Mouse (Mus musculus) frontal cortex, adult (tissue): ENCODE measurements at regions not wholly inside any gene's neighbourhood (a gene's known extent, or its start where the extent isn't known, plus 50 kb on each side); places are given as distances from the start of the nearest gene placed in this dataset.
A peak's percentile ranks its signal among the peaks of the same experiment; 100 is the strongest.

Experiments used
- ATAC-seq: cut with Nextera tagmentation; 2 replicates; pipeline ENCODE4 v1.9.2; 2017; ENCODE audit warnings: mild to moderate bottlenecking, moderate library complexity, mixed read lengths; ENCODE audit not compliant: low TSS enrichment

- peak; percentile 91 for ATAC-seq
Measured at GRCm38 (mm10) chr14:54099360-54099759, 154.5 kb downstream of the Dad1 start.

DNA sequence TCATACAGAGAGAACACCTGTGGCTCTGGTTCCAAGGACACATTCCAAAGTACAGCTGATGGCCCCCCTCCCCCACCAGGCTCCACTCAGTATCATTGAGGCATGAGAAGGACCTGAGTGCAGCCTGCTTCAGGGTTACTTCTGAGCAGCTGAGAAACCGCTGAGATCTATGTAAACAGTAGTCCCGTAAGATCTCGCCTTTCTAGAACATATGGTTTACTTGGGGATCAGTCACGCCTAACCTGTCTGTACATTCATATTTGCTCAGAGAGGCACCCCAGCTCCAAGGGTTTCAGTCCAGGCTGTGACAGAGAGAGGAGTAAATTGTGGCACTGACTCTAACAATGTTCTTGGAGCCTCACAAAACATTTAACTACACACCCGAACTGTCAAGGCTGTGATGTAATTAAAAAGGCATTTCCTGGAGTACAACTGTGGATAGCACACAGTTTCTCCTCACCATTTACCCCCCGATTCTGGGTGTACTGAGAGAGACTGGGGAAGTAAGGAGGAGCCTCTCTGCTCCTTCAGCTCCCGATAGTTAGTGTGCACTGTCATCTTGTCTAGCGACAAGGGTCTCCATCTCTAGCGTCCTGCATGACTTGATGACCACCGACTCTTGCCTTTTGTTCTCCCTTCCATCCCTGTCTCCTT lies 155.7 kb downstream of the Dad1 start:
- no peak for ATAC-seq

DNA sequence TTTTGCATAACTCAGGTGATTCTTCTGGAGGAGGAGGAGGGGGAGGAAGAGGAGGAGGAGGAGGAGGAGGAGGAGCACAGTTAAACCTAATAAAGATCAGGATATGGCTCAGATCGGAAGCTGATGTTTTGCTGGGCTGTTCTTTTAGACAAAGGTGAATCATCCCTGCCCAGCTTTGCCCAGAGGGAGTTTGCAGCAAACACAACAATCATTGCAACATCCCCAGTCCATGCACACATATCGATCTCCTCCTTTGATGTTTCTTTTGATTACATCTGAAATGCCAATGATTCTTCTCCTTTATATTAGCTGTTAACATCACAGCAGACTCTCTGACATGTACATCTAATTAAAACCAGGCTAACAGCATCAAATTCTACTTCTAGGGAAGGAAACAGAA lies 156.9 kb downstream of the Dad1 start:
- ATAC-seq = no peak

- ATAC-seq = no peak
Measured at GRCm38 (mm10) chr14:54092444-54092843, 161.5 kb downstream of the Dad1 start.

DNA sequence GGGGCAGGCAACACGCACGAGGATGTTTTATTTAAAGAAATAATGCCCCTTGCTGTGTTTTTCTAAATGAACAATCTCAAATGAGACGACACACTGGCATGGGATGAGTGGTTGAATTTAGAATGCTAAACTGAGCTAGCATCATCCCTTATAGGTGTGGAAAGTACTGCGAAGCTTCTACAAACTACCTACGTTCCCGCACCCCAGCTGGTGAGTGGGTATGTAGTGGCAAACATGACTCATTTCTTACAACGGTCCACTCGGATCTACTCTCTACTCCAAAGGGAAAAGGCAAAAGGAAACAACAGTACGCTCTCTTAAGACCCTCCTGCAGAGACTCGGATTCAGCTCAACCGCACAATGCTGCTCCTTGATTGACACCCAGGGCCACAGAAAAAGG lies 167.2 kb downstream of the Dad1 start:
- ATAC-seq = peak; percentile 98

DNA sequence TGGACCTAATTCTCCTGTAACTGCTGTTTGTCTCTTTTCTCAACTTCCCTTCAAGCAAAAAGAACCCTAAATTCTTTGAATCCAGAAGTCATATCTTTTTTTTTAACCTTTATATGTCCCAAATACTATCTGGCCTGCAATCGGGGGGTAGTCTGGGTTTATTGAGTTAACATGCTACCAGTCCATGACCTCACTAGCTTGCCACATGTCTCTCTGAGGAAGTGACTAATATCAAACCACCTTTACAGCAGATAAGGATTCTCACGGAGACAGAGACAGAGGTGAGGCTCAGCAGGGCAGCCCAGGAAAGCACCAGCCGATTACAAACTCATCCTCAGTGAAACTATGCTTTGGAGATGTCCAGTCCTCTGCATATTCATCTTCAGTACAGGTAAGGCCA lies 179.2 kb downstream of the Dad1 start:
- no peak for ATAC-seq

GRCm38 (mm10) chr14:54072283-54072912 lies 181.5 kb downstream of the Dad1 start:
- ATAC-seq = peak; percentile 38; the same call in 1 of the 2 replicates

GRCm38 (mm10) chr14:54070240-54070639 lies 183.7 kb downstream of the Dad1 start:
- ATAC-seq = no peak

GRCm38 (mm10) chr14:54068684-54069083 lies 185.2 kb downstream of the Dad1 start:
- no peak for ATAC-seq

DNA sequence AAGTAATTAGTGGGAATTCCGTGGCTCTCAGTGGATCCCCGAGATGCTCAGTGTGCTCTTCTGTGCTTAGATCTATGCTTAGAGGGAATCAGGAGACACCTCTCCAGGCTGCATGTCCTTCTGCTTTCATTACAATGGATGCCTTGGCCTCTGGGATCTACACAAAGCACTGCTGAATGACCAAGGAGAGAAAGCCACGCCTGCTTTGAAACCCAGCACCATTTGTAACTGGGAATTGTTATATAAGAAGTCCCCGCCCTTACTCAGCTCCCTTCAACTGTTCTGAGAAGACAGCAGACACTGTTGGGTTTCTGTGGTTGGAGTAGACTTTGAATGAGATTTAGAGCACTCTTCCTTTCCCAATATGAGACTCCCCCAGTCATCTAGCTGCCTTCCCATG lies 188.4 kb downstream of the Dad1 start:
- ATAC-seq = peak; percentile 48

GRCm38 (mm10) chr14:54064541-54065402 lies 189.1 kb downstream of the Dad1 start:
- peak; percentile 30 for ATAC-seq

DNA sequence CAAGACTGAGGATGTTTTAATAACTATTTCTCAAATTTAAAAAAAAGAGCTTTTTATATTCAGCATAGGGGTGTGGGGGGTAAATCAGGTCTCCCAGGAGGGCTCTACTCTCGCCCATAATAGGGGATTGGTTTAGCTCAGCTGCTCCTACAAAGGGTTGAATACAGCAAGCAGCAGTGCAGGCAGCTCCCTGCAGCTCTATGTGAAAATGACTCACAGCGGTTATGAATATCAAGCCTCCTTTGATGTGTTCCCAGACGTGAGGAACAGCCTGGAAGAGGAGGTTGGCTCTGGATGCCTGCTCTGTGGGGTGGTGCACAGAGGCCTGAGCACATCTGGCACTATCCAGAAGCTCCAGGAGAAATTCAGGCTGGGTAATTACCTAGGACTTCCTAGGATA lies 192.3 kb downstream of the Dad1 start:
- peak; percentile 77 for ATAC-seq

DNA sequence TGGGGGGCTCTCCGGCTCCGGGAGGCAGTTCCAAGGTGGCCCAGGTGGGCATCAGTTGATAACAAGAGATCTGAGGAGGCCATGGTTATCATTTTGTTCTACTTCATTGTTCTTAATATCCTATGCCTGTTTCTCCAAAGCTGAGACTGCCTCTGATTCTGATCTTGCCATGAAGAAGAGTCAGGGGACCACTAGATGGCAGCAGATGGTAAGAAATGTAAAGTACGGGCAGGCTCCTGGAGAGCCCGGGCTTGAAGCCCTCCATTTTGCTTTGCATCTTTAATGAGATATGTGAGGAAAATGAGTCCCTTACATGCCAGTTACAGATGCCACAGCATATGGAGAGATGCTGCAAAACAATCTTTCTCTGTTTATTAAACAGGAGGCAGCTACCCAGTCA lies 194.1 kb downstream of the Dad1 start:
- ATAC-seq = peak; percentile 74

DNA sequence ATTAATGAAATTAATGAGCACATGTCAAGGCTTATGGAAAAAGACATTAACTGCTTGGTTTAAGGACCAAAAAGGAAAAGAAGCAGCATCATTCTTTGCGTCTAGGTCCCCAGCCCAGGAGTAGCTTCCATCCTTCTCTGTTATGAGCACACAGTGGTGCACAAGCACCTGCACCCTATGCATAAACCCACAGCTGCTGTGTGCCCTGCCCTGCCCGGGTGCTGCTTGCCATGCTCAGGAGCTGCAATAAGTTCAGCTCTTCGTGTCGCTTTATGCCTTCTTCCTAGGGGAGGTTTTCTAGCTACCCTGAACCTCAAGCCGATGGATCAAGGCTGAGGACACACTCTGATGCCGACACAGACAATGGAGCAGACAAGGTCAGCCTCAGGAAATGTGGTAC lies 194.8 kb downstream of the Dad1 start:
- ATAC-seq = no peak

DNA sequence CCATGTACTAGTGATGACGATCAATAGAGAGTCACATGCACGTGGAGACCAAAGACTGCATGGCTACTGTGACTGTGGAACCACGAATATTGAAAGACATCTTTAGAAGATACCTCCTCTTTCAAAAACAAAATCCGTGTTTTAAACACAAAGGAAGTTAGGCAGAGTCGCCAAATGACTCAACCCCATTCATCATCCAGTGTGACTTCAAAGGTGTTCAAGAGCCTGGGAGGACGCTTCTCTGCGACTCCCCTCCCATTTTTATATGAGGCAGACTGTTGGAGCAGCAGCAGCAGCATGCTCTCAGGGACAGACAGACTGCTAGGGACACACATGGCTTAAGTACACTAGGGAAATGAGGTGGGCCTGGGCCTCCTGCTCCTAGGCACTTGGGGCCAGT lies 197.2 kb downstream of the Dad1 start:
- no peak for ATAC-seq

- peak; percentile 45; the same call in 1 of the 2 replicates for ATAC-seq
Measured at GRCm38 (mm10) chr14:54055390-54055789, 198.5 kb downstream of the Dad1 start.

GRCm38 (mm10) chr14:54042286-54042685 lies 211.6 kb downstream of the Dad1 start:
- ATAC-seq = no peak

DNA sequence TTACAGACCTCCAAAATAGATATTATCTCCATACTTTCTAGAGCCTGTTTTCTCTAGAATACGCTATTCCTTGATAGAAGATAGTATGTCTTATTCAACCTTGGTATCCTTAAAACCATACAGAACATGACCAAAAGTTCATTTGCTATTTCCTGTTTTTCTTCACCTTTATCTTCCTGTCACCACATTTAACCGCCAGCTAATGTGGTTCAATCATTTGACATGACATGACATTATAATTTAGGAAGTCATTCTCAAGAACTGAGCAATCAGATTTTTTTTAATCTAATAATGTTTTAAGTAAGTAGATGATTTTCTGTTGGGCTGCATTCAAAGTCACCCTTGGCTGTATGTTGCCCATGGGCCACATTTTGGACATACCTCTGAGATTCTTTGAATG lies 213.3 kb downstream of the Dad1 start:
- ATAC-seq = no peak

DNA sequence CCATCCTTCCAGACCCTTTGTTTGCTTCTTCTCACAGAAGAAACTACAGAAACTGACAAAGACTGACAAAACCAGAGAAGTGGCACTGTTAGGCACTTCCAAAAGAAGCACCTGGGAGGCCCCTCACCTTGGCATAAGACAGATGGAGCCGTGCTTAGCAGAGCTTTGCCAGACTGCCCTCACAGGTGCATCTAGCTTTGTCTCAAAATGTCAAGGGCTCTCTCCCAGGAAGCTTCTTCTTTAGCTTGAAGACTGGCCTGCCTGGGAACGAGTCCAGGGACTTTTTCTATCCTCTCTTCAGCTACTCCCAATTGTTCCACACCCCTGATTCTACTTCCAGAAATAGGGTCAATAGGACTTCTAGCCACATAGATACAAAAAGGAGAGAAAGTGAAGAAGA lies 219.4 kb downstream of the Dad1 start:
- ATAC-seq = no peak

DNA sequence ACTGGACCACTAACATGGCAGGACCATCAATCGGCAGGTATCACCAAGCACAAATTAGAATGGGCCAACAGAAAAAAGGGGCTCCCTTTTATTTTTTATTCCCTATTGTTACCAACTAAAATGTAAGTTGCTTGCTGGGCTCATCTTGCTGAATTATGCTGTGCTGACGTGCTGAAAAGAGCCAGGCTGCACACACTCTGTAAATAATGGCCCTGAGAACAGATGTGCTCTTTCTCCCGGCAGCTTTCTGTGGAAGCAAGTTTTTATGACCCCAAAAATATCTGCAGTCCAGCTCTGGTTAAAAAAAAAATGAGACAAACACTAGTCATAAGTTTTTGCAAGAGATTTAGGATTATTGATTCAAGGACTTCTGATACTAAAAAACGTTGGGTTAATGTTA lies 230.4 kb downstream of the Dad1 start:
- ATAC-seq = no peak

DNA sequence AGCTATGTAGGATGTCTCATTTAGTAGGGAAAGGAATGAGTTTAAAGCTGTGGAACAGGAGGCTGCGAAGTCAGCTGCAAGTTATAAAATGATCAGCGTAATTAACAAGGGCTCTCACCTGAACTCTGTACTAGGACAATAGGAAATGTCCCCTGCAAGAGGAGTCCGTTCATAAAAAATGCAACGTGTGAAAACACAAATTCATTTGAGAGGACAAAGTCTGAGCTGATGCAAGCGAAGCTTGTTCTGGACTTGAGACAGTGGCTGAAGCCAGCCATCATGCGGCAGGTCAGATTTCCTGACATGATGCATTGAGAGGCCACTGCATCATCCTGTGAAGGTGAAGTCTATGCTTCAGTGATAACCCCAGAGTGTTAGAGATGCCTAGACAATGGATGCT lies 232.5 kb downstream of the Dad1 start:
- no peak for ATAC-seq

DNA sequence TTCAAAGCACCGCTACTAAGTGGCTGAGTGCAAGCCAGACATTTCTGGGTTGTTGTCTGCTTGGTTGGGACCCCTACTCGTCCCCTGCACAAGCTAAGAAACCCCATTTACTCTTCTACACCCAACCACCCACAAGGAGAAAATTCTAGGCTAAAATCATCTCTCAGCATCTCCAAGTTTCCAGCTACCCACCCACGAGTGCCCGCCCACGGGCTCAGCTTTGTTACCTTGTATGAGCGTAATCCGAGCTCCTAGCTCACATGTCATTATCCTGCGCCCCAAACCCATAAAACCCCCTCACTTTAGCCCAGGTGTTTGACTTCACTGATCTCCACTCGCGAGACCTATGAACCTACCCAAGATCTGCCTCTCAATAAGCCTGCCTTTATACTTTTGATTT lies 239.3 kb downstream of the Dad1 start:
- peak; percentile 52; the same call in 1 of the 2 replicates for ATAC-seq

DNA sequence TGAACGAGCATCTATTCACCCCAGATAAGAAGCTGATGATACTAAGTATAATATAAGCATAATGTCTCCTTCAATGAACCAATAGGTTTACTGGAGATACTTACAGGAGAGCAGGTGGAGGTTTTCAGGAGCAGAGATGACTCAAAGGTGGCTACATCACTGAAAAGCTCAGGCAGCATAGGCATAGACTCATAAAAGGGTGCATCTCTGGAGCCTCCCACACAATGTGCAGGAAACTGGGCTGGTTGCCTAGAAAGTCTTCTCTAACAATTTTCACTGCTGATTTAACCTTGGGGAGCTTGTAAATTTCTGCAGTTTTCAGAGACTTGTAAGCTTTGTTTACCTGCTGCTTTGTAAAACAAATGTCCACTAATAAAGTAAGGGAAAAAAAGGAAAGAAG lies 251.8 kb downstream of the Dad1 start:
- peak; percentile 99 for ATAC-seq
